Mouse (Mus musculus): ENCODE data around the gene Mta3.

- TF ChIP-seq CTCF (IDR thresholded peaks at IDR 0.05; ENCODE audit: low read depth): no peak
- no peak for TF ChIP-seq EP300 (optimal IDR thresholded peaks at IDR 0.05)
These were observed 39.2 kb upstream of the Mta3 start for GRCm38 (mm10) chr17:83666597-83667287.

All from stomach, postnatal 0 days (tissue).